ENCODE assay signal across 1 mouse cellular context in the genomic region with DNA sequence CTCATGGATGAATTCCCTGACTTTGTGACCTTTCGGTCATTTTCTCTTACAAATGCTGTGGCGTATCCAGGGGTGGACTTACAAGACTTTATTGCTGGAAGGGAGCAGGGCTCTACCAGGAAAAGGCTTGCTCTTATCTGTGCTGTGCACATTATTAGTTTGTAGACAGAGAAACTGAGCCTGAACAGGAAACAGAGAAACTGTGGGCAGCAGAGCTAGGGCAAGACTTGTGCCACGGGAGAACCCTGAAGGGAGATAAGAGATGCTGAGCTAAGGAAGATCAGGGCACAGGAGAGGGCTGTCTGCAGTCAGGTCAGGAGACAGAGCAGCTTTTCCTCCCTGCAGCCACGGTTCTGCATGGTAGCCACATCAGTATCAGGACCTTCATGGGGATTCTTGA.
TF ChIP-seq lines count a peak whose summit lies in the region.

No protein-coding gene starts in this region.

TF ChIP-seq in MEL, 35 proteins besides CTCF, POLR2A, EP300 and RAD21 (continued from another document):
- TF ChIP-seq USF1 (IDR thresholded peaks at IDR 0.05; ENCODE audit: low read depth, low read length) (no peak), NRF1 (IDR thresholded peaks at IDR 0.05; ENCODE audit: insufficient read depth, low read depth, low read length, poor library complexity, severe bottlenecking) (no peak)
